Mouse (Mus musculus): ENCODE data around the gene Sh3glb2.
A peak's percentile ranks its signal among the peaks of the same experiment; 100 is the strongest.

Sh3glb2 gene

DNA sequence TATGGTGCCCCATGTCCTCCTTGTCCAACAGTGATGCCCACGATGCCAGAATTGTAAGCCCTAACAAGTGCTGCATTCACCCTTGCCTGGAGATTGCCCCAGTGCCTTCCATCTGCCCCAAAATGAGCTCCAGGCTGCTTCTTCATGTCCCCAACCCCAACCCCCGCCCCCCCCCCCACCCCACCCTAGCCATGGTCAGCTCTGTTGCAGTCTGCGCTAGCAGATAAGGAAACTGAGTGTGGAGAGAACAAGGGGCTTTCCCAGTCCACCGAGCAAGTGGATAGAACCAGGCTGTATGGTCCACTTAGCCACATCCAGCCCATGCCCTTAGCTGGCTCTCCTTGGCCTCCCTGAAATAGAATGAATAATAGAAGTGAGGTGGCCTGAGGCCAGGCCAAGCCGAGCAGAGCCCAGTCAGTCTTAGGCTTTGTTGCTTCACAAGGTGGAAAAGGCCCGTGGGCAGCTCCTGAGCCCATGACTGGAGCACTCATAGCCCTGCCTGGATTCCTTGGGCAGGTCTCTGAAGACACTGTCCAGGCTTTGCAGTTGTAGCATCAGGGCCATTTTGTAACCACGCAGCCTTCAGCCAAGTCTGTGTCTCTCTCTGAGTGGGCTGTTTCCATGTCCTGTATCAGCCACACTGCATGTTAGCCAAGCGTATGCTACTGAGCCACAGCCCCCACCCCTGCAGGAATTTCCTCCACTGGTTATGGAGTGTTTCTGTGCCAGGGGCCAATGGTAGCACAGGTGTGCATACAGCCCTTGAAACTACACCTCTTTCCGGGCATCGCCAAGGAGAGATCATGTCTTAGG lies 21.6 kb upstream of the Sh3glb2 start:
- no peak for DNase-seq

DNA sequence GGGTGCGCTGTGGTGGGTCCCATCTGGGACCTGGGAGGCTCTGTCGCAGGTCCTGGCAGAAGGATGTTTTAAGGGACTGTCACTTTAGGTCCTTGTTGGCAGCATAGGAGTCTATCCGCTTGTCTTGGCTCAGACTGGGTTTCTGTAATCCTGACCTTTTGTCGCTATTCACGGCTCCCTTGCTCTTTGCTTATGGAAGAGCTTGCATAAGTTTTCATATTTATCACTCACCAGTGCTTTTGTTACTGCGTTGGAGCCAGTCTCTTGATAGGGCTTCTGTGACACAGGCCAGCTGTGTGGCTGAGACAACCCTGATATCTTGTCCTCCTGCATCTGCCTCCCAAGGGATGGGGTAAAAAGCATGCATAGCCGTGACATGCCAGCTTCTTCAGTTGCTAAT lies 20.2 kb upstream of the Sh3glb2 start:
- DNase-seq, result no peak

DNA sequence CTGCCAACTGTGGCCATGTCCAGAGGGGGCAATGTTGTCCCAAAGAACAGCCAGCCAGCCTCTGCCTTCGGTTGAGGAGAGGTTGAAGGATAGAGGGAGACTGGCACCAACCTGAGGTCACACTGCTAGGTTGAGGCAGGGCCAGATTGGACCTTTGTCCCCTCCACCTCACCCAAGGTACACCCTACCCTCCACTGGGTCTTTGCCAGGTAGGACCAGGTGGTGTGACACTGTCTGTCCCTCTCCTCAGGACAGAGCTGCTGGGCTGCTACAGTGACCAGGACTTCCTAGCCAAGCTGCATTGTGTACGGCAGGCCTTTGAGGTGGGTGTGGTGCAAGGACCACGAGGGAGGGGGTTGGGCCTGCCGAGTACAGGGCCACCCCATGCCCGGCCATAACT lies 18.6 kb upstream of the Sh3glb2 start:
- no peak for DNase-seq

DNA sequence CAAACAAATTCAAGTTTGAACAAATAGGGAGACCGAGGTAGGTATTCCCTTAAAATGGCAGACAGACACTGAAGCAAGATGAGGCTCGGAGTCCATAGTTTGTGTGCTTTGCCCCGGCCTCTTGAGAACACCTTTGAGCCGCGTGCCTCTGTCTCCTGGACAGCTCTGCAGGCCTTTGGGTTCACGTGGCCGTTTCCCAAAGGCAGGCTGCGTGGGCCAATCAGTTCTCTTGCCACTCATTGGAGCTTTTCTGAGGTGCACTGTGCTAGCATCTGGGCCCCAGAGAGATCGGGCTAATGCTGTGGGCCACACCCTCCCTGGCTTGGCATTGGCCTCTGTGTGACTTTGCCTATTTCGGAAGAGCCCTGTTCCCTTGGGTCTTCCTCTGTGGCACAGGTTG lies 16.8 kb upstream of the Sh3glb2 start:
- no peak for DNase-seq

DNA sequence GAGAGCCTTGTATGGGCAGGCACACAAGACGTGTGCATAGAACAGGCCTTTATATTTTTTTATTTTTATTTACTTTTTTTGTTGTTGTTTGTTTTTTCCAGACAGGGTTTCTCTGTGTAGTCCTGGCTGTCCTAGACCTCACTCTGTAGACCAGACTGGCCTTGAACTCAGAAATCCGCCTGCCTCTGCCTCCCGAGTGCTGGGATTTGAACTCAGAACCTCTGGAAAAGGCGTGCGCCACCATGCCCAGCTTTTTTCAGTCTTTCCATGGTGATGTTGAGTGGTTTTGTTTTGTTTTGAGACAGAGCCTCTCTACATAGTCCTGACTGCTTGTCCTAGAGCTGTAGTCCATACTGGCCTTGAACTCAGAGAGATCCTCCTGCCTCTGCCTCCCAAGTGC lies 13.6 kb upstream of the Sh3glb2 start:
- no peak for DNase-seq

DNA sequence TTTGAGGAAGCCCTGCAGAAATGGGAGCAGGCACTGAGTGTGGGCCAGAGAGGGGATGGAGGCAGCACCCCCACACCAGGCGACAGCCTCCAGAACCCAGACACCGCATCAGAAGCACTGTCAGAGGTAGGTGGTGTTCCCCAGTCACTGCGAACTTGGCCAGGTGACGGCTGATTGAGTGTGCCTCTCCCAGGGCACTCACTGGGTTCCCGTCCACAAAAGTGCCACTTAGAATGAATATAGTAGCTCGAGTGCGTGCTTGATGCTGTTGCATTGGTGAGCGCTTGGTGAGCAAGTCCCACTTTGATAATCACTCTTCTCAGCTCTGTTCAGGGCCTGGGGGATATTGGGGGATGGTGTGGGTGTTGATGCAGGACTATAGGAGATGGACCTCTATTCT lies 12.4 kb upstream of the Sh3glb2 start:
- DNase-seq, result no peak

DNA sequence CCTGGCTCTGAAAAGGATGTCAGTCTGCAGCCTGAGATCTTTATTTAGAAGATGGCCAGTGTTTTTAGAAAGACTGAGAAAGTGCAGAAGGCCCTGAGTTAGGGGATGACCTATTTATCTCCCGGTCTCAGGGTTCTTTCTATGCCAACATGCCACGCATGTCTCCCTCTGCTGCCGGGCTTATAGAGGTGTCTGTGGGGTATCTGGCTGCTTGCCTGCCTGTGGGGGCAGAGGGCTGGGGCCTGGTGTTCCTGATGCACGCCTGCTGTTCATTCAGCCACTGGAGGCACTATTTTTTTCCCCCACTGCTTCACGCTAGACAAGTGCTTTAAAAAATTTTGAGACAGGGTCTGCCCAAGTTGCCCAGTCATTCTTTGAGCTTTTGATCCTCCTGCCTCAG lies 7.1 kb upstream of the Sh3glb2 start:
- no peak for DNase-seq

DNA sequence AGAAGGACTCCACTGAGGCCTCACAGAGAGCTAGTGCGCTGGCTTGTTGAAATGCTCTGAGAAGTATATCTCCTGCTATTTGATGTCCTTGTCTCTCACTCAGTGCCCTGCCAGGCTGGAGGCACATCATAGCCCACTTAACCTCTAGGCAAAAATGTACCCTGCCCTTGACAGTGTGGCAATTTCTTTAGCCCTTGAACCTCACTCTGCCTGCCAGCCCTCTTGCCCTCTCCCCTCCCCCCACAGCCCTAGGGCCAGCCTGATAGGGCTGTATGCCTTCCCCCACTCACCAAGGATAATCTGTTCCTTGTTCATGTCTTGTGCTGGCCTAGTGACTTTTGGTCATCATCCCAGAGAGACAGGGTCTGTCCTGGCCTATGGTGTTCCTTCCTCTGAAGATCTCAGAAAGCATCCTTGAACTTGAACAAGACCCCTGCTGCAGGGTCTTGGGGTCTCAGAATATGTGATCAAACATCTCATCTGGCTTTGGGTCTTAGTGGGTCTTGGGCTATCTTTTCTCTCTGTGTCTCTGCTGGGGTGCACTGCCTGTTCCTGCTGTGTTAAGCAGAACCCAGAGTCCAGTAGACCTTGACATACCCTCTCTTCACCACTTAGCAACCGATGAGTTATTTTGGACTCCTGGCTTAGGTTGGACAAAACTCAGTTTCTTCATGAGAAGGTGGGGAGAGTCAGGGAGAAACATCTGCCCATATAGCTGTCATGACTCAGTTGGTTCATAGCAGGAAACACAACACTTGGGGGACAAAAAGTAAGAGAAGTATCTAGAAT lies 6.3 kb upstream of the Sh3glb2 start:
- no peak for DNase-seq

DNA sequence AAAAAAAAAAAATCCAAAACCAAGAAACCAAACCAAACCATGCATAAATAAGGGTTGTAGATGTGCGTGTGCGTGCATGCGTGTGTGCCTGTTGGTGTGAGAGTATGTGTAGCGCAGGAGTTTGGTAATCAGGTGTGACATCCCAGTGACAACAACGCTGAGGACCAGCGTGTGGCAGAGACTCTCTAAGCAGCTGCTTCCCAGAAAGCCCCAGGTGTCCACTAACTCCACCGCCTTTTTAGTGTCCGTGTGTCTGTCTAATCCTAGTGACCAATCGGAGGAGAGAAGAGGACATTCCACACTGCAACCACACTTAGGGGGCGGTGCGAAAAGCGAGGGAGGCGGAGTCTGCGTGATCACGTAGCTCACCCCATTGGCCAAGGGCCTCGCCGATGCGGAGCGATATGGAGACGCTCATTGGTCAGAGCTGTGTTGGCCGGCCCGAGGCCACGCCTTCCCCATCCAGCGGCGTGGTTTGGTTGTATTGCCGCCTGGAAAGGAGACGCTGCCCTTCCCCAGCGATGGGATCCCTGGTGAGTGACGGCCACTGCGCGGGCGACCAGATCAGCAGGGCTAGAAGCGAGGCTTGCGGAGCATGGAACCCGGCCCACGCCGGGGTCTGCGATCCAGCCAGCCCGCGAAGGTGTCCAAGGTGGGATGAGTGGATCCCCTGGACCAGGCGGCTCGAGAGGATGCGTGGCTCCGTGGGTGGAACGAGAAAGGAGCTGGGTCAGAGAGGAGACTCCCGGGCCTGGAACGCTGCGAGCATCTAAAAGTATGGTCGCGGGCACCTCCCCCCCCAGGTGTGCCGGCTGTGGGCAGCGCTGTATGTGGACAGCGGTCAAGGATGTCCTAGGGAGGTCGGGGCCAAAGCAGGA lies 4.9 kb upstream of the Sh3glb2 start, which contains the start of gene Miga2:
TSS of gene Miga2 (plus strand) at position 461 of the 878 bp plus-strand sequence.
- DNase-seq, result peak; percentile 97 to 98

DNA sequence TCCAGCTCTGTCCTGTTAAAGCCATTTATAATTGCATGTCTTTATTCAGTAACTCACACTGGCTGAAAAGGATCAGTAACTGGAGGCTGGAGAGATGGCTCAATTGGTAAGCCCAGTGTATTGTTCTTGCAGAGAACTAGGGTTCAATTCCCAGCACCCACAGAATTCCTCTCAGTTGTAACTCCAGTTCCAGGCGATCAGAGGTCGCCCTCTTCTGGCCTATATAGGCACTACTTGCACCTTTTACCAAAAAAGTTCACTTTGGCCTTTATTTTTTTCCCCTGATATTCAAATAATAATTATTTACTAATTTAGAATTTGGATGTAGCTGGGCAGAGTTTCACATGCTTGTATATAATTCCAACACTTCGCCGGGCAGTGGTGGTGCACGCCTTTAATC lies 3.7 kb upstream of the Sh3glb2 start:
- DNase-seq, result peak; percentile 27 to 35

DNA sequence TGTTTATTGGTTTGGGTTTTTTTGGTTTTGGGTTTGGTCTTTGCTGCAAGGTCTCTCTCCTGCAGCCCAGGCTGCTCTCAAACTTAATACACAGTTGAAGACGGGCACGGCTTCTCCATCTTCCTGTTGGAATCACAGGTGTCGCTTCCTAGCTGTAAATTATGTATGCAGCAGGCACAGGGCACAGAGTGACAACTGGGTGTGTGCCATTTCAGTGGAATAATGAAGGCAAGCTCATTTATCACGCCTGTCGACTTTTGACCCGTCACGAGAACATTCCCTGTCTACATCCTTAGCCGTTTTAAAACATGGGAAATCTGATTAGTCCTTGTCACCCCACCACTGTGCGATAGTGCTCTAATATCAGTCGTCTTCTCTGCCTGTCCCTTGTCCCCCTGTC lies 1.5 kb upstream of the Sh3glb2 start:
- DNase-seq, result no peak

DNA sequence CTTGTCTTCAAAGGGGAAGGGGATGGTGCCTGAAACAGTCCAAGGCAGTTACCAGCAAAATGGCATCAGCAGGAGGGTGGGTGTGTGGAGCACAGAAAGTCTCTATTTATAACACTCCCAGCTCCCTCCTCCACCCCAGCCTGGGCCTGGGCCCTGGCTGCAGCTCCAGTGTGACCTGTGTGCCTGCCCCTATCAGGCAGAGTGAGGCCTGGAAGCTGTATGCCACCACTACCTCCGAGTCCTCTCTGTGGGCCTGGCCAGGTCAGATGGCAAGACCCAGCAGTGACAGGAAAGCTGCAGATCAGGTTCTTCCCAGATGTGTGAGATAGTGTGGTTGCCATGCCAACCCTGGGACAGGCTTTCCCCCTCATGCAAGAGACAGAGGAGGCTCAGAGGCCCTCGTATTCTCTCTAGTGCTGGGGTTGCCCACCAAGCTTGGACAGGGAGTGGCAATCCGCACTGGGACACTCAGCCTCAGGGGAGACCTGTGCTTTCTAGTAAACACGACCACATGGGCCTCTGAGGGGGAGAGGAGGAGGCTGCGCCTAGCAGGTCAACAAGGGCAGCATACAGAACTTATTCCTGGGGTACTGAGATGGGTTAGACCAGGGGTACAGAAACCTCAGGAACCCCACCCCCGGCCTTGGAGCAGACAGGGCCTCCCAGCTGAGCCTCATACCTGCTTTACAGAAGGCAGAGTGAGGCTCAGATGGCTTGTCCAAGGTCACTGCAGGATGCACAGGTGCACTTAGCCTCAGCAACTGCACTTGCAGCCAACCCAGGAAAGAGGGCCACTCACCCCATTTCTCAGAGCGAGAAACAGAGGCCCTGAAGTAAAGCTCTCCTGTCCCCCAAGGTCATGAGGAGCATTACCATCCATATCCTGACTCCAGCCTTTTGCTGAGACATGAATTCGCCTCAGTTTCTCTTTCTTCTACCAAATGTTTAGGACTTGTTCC lies 1.3 kb downstream of the Sh3glb2 start:
- DNase-seq, result no peak

DNA sequence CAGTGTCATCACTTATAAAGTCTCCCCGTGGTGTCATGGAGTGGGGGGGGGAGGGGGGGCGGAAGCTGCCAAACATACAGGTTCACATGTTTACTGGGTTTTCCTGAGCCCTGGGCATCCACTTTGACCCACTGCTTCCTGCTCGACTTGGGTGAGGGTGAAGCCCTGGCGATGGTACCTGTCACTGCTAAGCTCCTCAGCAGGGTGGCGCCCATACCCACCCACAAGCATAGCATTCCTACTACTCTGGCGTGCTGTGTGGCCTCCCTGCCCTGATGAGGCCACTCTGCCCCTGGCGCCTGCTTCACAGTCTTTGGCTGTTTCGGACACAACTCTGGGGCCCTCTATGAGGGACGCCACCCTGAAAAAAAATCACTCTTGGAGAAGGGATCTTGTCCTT lies 2.2 kb downstream of the Sh3glb2 start:
- DNase-seq, result no peak

DNA sequence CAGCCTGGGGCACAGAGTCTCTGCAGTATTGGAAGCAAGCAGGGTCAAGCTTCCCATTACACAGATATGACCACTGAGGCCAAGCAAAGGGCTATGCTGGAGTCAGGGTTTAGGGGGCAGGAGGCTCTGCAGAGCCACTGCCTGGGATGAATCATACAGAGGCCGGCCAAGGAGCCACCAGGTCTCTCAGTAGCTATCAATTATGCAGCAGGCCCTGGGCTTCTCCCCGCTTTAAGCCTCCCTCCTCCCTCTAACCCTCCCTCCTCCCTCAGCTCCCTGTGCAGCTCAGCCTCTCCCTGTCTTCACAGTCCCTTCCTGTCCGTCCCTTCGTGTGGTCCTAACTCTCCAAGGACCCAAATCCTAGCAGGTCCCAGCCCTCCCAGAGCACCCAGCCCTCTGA lies 2.9 kb downstream of the Sh3glb2 start:
- DNase-seq, result no peak

DNA sequence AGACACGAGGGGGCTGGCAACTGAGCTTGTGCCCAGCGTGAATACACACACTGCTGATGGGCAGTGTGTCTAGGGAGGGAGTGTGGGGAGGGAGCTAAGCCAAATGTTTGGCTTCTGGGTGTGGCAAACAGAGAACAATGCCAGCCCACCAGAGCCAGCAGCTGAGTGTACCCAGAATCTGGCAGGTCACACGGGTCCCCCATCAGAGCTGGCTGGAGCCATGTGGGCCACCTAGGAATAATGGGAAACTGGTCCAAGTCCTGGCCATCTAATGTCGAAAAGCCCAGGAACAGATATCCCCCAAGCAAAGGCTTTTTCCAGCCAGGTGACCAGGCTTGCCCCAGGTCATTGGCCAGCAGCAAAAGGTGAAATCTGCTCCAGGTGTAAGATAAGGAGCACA lies 3.3 kb downstream of the Sh3glb2 start:
- DNase-seq, result no peak

DNA sequence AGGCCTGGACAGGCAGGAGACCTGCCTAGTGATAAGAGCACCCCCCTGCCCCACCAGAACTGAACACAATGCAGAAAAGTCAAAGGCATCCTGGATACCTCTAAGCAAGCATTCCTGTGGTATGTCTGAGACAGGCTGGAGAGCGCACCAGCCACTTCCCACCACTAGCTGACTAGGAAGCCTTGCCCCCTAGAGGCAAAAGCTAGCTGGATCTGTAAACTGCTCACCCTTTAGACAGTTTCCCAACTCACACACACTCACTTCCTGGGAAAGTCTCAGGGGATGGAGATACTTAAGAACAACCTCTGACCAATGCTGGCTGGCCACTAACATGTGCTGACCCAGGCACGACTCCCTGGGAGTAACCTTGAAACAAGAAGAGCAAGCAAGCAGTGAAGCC lies 8.0 kb downstream of the Sh3glb2 start:
- DNase-seq, result no peak

DNA sequence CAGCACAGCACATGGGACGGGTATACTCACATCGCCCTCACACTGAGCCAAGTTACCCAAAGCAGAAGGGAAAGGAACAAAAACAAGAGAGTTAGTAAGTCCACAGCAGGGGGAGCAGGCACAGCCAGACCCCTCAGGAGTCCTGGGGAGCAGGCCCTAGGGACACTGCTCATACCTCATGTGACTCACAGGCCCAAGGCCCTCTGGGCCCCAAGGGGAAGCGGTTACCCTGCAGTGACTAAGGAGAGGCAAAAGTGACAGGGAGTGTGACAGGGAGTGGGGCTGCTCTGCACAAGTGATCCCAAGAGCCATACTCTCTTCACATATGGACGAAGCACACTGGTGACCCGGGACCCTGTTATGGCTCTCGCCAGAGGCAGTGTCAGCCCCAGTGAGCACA lies 9.9 kb downstream of the Sh3glb2 start:
- no peak for DNase-seq

DNA sequence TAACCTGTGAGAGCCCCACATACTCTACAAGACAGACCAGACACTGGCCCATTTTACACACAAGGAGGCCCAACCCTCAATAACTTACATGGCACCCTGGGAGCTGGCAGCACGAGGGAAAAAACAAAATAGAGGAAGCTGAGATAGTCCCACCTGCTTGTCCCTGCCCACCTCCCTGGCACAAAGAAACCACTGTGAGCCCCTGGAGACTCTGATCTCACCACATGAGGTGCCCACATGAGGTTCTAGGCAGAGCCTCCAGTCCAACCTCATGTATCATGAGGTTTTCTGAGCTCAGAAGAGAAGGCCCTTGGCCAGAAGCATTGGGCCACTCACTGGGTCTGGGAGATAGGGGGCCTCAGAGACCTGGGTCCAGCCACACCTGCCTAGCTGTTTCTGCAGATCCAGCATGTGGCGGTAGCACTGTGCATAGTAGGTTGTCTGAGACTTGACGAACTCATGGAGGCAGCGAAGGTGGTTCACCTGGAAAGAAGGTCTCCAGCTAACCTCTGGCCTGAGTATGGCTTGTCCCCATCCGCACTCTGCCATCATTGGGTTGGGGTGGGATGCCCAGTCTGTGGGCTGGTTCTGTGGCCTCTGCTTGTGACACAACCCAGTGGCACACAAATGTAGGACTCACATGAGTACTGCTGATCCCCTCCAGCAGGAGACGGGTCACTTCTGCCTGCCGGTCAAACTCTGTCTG lies 13.0 kb downstream of the Sh3glb2 start:
- peak; percentile 43 to 63 for DNase-seq

DNA sequence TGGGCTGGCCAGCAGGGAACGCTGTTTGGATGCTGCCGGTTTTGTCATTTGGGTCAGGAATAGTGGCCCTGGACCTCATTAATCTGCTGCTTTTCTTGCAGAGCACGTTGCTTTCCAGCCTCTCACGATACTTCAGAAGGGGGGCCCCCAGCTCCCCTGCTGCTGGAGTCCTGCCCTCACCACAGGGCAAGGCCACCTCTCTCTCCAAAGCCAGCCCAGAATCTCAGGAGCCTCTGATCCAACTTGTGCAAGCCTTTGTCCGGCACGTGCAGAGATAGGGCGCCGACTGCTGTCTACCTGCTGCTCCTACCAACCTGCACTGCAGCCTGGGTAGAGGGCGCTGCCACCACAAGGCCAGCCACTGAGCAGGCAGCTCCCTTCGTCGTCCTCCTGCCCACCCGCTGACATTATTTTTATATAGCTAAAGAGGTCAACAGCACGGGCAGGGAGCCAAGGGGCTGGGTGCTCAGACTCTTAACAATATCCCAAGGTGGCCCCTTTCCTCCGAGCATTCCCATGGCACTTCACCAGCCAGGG lies 15.5 kb downstream of the Sh3glb2 start:
- no peak for DNase-seq

DNA sequence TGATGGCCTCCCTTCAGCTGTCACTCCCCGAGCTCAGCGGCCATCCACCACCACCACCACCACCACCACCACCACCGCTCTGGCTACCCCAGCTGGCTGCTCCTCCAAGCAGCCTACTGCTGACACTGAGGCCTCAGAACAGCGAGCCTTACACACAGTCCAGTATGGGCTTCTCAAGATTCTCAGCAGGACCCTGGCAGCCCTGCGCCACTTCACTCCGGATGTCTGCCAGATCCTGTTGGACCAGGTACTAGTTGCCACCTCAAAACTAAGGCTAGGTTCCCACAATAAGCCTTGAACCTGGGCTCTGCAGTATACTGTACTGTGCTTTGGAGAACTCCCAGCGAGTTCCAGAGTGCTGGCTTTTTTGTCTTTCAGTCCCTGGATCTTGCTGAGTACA lies 16.6 kb downstream of the Sh3glb2 start:
- DNase-seq, result no peak

DNA sequence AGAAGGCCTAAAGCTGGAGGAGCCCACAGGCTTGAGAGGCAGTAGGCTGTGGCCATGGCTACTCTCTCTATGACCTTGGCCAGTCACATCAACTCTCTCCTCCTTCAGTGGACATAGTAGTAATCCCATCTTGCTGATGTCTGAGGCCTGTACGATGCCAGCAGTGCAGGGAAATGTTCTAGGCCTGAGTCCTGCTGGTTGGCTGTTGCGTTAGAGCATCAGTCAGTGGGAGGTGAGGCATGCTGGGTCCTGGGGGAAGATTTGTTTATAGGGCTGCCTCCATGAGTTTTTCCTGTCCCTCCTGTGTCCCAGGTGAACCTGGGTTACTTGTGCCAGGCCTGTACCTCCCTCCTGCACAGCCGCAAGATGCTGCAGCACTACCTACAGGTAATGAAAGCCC lies 17.1 kb downstream of the Sh3glb2 start:
- DNase-seq, result no peak
